In the genomic region with DNA sequence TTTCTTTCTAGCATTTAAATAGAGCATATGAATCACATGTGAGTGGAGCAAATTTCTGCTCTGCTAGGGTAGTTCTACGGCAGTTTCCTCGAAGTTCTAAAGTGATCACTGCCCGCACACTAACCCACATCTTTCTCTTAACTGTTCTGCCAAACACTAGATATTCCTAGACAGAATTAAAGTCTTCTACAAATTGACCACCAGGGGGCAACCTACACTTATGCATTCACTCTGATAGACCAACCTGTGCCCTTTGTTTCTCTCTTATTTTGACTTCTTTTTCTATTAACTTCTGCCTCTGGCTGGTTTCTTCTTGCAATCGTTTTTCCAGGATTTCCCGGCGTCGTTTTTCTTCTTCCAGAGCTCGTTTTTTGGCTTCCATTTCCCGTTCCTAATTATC, we compare ENCODE assay signal across 8 mouse cellular contexts. TPM values are rescaled to one million over a fixed set of nuclear protein-coding genes. Genes with fewer than 3 reads are reported as not detected.
DNase-seq lines count a peak whose midpoint lies in the region; ATAC-seq lines count a peak whose summit lies in the region.

No protein-coding gene starts in this region.

- peak; percentile 85 for ATAC-seq in hindbrain, embryonic 16.5 days

- 43% methylated on average over 9 of the region's 9 CpGs for WGBS in hindbrain, embryonic 16.5 days

- H3K9ac ChIP-seq in hindbrain, embryonic 16.5 days (ENCODE audit: low read depth, low read length): no peak overlapping the region

- no peaks in the 10 kb centered on the region for H3K27me3 ChIP-seq in hindbrain, embryonic 16.5 days (replicated peaks; ENCODE audit: control insufficient read depth, insufficient read depth, low read length)

- H3K4me1 ChIP-seq in hindbrain, embryonic 16.5 days (ENCODE audit: control insufficient read depth, insufficient read depth, low read depth, low read length): no peaks in the 10 kb centered on the region

- H3K4me3 ChIP-seq in hindbrain, embryonic 16.5 days (ENCODE audit: low read length): no peak overlapping the region

- no peaks in the 10 kb centered on the region for H3K36me3 ChIP-seq in hindbrain, embryonic 16.5 days (ENCODE audit: control insufficient read depth, insufficient read depth, low read length)

- H3K9me3 ChIP-seq in hindbrain, embryonic 16.5 days (ENCODE audit: control insufficient read depth, low read length): no peaks in the 10 kb centered on the region

- H3K27ac ChIP-seq in hindbrain, embryonic 16.5 days (ENCODE audit: low read depth, low read length): no peak overlapping the region

- H3K4me2 ChIP-seq in hindbrain, embryonic 16.5 days (ENCODE audit: low read length): no peak overlapping the region

- peak; percentile 60 to 64 for DNase-seq in cerebellum, adult 18-20 months
- no peak for DNase-seq in cerebellum, adult 11-12 months
- DNase-seq in right cerebral cortex, postnatal 14 days: peak; percentile 19
- DNase-seq in right cerebral cortex, postnatal 4 days: no peak
- peak; percentile 89 for DNase-seq in embryo, embryonic 10.5 days (ENCODE audit: low spot score)
- DNase-seq in lung, postnatal 14 days: peak; percentile 59
- peak; percentile 54 for DNase-seq in telencephalon, adult 2 months (ENCODE audit: low read depth, low spot score)

RNA-seq across cellular contexts. Expression of gene Abhd10, which starts 14.1 kb away (rescaled TPM):
- polyA plus RNA-seq in hindbrain, embryonic 16.5 days (2015; fragmentation: Nextera tagmentation; extraction: Ambion mirVana): 39.3 and 39.5 TPM in 2 replicates

RNA-seq across cellular contexts. Expression of gene Tagln3, which starts 32.4 kb away (rescaled TPM):
- 428 and 438 TPM in 2 replicates for polyA plus RNA-seq in hindbrain, embryonic 16.5 days (2015; fragmentation: Nextera tagmentation; extraction: Ambion mirVana)

Comparison
In these comparisons a context has a peak if more than half of its experiments do, and no peak if none do; other contexts are left out.
1. DNase-seq: peak in cerebellum, adult 18-20 months (2 of 2), right cerebral cortex, postnatal 14 days (single experiment), embryo, embryonic 10.5 days (single experiment), lung, postnatal 14 days (single experiment) and telencephalon, adult 2 months (single experiment); none in cerebellum, adult 11-12 months (single experiment) and right cerebral cortex, postnatal 4 days (single experiment).